Mouse (Mus musculus) adrenal gland (tissue): ENCODE measurements at regions not wholly inside any gene's neighbourhood (a gene's known extent, or its start where the extent isn't known, plus 50 kb on each side); places are given as distances from the start of the nearest gene placed in this dataset.

Experiments used
- intact Hi-C: fragments of 180-260 bp; cut with DNase I; formaldehyde crosslinking; loops from one replicate; pipeline ENCODE4 v1.15.1; 2025

- intact Hi-C loops, result no loop called here
These were observed 900.5 kb upstream of the 1700015G11Rik start for GRCm38 (mm10) chr7:52915981-52916380.

DNA sequence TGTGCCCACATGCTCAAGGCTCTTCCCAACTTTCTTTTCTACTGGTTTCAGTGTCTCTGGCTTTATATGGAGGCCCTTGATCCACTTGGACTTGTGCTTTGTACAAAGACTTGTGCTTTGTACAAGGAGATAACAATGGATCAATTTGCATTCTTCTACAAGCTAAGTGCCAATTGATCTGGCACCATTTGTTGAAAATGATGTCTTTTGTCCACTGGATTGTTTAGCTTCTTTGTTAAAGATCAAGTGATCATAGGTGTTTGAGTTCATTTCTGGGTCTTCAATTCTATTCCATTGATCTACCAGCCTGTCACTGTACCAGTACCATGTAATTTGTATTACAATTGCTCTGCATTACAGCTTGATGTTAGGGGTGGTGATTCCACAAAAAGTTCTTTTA, 895.8 kb upstream of the 1700015G11Rik start:
- intact Hi-C loops, result no loop called here

DNA sequence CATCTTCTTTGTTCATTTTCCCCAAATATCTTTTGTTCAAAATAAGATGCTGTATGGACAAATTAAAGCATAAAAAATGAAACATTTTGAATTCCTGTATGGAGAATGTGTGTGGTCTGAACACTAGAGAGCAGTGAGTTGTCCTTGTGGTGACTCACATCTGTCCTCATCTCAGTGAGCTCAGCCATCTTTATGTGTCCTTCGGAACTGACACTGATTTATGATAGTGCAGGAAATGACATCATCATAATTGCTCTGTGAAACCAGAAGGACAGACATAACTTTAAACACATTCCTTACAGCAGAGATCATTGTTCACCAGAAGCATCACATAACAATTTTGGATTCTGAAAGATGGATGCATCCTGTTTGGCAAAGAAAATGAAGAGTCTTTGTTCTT, 850.2 kb upstream of the 1700015G11Rik start:
- intact Hi-C loops, result loop anchor here (10.0 kb wide), 1 partner anchor 1589 kb away; no protein-coding TSS in a partner anchor

- intact Hi-C loops, result no loop called here
These were observed 806.8 kb upstream of the 1700015G11Rik start for GRCm38 (mm10) chr7:52822310-52822709.

GRCm38 (mm10) chr7:52808178-52808577, 792.6 kb upstream of the 1700015G11Rik start:
- intact Hi-C loops, result no loop called here
